Mouse (Mus musculus): ENCODE measurements at regions not wholly inside any gene's neighbourhood (a gene's known extent, or its start where the extent isn't known, plus 50 kb on each side); places are given as distances from the start of the nearest gene placed in this dataset.

- Histone ChIP-seq H3K4me3 (ENCODE audit: low read depth, low read length) (no peak overlapping the region), H3K36me3 (ENCODE audit: insufficient read depth) (no peaks in the 10 kb centered on the region), H3K4me2 (no peak overlapping the region), H3K4me1 (ENCODE audit: insufficient read depth) (peaks cover 6% of the 10 kb centered on the region; the same call in 1 of the 2 replicates), H3K27ac (ENCODE audit: low read depth) (no peak overlapping the region), H3K9ac (no peak overlapping the region), H3K9me3 (ENCODE audit: low read depth, low read length) (no peaks in the 10 kb centered on the region), H3K27me3 (ENCODE audit: insufficient read depth, low read length) (no peaks in the 10 kb centered on the region)
- ATAC-seq (ENCODE audit: insufficient read depth) (peak; percentile 74; the same call in 1 of the 2 replicates), DNase-seq (peak; percentile 84)
- TF ChIP-seq CTCF (IDR thresholded peaks at IDR 0.05; ENCODE audit: low read depth) = no peak
- WGBS = 47% methylated on average over 15 of the region's 15 CpGs
Measured at GRCm38 (mm10) chr14:46240046-46240800, 139.0 kb upstream of the Gm15217 start.

DNA sequence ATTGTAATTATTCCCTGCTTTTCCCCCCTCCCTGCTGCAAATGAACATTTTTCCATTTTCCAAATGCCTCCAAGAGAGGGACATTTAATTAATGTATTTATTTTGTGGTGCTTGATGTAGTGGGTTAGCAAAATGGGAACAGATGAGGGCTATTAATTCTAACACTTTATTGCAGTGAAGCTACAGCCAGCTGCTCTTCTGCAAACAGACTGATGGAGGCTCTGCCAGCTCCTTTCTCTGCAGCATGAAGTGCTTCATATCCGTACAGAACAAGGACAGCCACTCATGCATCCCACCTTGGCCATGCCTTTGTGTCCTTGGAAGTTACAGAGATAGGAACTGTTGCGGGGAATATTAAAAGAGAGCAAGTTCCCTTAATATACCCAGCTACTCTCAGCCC, 138.3 kb upstream of the Gm15217 start:
- no peak for ATAC-seq (ENCODE audit: insufficient read depth)
- WGBS = 50% methylated on average over 2 of the region's 2 CpGs
- no peak overlapping the region for H3K27ac ChIP-seq (ENCODE audit: low read depth)

GRCm38 (mm10) chr14:46247491-46248484, 131.4 kb upstream of the Gm15217 start:
- Histone ChIP-seq H3K9me3 (ENCODE audit: low read depth, low read length) (no peaks in the 10 kb centered on the region), H3K27me3 (ENCODE audit: insufficient read depth, low read length) (no peaks in the 10 kb centered on the region), H3K9ac (no peak overlapping the region), H3K36me3 (ENCODE audit: insufficient read depth) (no peaks in the 10 kb centered on the region), H3K4me2 (no peak overlapping the region), H3K27ac (ENCODE audit: low read depth) (no peak overlapping the region), H3K4me1 (ENCODE audit: insufficient read depth) (no peaks in the 10 kb centered on the region), H3K4me3 (ENCODE audit: low read depth, low read length) (no peak overlapping the region)
- no peak for TF ChIP-seq CTCF (IDR thresholded peaks at IDR 0.05; ENCODE audit: low read depth)
- ATAC-seq (ENCODE audit: insufficient read depth) (no peak), DNase-seq (peak; percentile 47)
- 64% methylated on average over 16 of the region's 16 CpGs for WGBS

More for the DNA sequence above, 138.3 kb upstream of the Gm15217 start:
- Histone ChIP-seq H3K4me1 (ENCODE audit: insufficient read depth) (peaks cover 6% of the 10 kb centered on the region; the same call in 1 of the 2 replicates), H3K36me3 (ENCODE audit: insufficient read depth) (no peaks in the 10 kb centered on the region), H3K4me3 (ENCODE audit: low read depth, low read length) (no peak overlapping the region), H3K4me2 (no peak overlapping the region), H3K9me3 (ENCODE audit: low read depth, low read length) (no peaks in the 10 kb centered on the region), H3K9ac (no peak overlapping the region), H3K27me3 (ENCODE audit: insufficient read depth, low read length) (no peaks in the 10 kb centered on the region)
- no peak for TF ChIP-seq CTCF (IDR thresholded peaks at IDR 0.05; ENCODE audit: low read depth)
- no peak for DNase-seq

DNA sequence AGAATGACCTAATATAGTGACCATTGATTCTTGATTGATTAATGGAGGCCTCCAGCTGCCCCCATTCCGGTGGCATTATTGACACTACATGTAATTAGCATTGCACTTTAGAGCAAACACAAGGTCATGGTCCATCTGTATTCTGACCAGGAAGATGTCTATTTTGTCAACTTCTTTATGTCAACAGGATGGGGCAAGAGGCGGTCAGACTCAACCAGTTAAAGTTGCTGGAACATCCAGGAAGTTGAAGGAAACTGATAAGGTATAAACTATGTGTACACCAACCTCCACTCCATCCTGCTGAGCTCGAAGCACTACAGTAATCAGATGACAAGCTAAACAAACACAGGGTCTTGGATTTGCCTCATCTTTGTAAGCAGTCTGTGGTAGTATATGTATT, 130.1 kb upstream of the Gm15217 start:
- 31% methylated on average over 3 of the region's 3 CpGs for WGBS
- Histone ChIP-seq H3K27me3 (ENCODE audit: insufficient read depth, low read length) (no peaks in the 10 kb centered on the region), H3K4me2 (no peak overlapping the region), H3K36me3 (ENCODE audit: insufficient read depth) (no peaks in the 10 kb centered on the region), H3K4me1 (ENCODE audit: insufficient read depth) (no peaks in the 10 kb centered on the region), H3K9ac (no peak overlapping the region), H3K27ac (ENCODE audit: low read depth) (no peak overlapping the region), H3K9me3 (ENCODE audit: low read depth, low read length) (no peaks in the 10 kb centered on the region), H3K4me3 (ENCODE audit: low read depth, low read length) (no peak overlapping the region)
- DNase-seq (no peak), ATAC-seq (ENCODE audit: insufficient read depth) (no peak)
- TF ChIP-seq CTCF (IDR thresholded peaks at IDR 0.05; ENCODE audit: low read depth) = no peak

DNA sequence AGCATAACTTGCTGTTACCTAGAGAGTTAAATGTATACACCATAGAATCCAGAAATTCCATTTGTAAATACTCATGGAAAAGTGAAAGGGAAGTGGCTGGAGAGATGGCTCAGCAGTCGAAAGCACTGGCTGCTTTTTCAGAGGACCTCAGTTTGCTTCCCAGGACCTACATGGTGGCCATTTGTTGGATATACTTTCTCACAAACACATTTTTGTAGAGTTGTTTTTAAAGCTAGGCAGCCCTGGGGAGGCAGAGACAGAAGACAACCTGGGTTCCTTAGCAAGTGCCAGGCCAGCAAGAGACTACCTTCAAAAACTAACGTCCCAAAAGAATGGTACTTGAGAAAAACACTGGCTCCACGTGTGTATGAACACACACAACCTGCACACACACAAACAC, 124.0 kb upstream of the Gm15217 start:
- Histone ChIP-seq H3K9ac (no peak overlapping the region), H3K27me3 (ENCODE audit: insufficient read depth, low read length) (no peaks in the 10 kb centered on the region), H3K9me3 (ENCODE audit: low read depth, low read length) (no peaks in the 10 kb centered on the region), H3K4me2 (no peak overlapping the region), H3K27ac (ENCODE audit: low read depth) (no peak overlapping the region), H3K4me1 (ENCODE audit: insufficient read depth) (peaks cover 10% of the 10 kb centered on the region; the same call in 1 of the 2 replicates), H3K36me3 (ENCODE audit: insufficient read depth) (no peaks in the 10 kb centered on the region), H3K4me3 (ENCODE audit: low read depth, low read length) (no peak overlapping the region)
- ATAC-seq (ENCODE audit: insufficient read depth) (no peak), DNase-seq (no peak)
- TF ChIP-seq CTCF (IDR thresholded peaks at IDR 0.05; ENCODE audit: low read depth) = no peak
- WGBS = 55% methylated on average over 3 of the region's 3 CpGs

GRCm38 (mm10) chr14:46256336-46256735, 122.9 kb upstream of the Gm15217 start:
- Histone ChIP-seq H3K4me3 (ENCODE audit: low read depth, low read length) (no peak overlapping the region), H3K9ac (no peak overlapping the region), H3K27me3 (ENCODE audit: insufficient read depth, low read length) (no peaks in the 10 kb centered on the region), H3K36me3 (ENCODE audit: insufficient read depth) (no peaks in the 10 kb centered on the region), H3K27ac (ENCODE audit: low read depth) (no peak overlapping the region), H3K4me1 (ENCODE audit: insufficient read depth) (peaks cover 10% of the 10 kb centered on the region; the same call in 1 of the 2 replicates), H3K9me3 (ENCODE audit: low read depth, low read length) (no peaks in the 10 kb centered on the region), H3K4me2 (no peak overlapping the region)
- DNase-seq = peak; percentile 30
- no peak for TF ChIP-seq CTCF (IDR thresholded peaks at IDR 0.05; ENCODE audit: low read depth)
- 21% methylated on average over 1 of the region's 1 CpGs for WGBS
- ATAC-seq (ENCODE audit: insufficient read depth) = peak; percentile 41; the same call in 1 of the 2 replicates

DNA sequence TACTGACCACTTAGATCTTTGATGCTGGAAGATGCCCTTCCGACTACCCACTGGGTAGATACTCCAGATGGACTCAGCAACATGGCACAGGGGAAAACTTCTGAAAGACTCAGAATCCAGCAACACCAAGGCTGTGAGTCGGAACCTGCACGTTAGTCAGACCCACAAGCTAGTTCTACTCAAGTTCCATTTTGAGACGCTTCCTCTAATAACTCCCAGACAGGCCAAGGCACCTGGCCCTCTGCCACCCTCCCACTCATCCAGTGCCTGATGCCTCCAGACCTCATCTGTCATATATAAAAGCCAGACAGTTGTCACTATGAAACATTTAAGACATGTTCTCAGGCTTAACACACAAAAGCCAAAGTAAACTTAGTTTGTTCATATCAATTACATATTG, 121.9 kb upstream of the Gm15217 start:
- H3K9ac ChIP-seq = no peak overlapping the region
- H3K4me2 ChIP-seq = no peak overlapping the region
- H3K27ac ChIP-seq (ENCODE audit: low read depth) = no peak overlapping the region
- DNase-seq (peak; percentile 37), ATAC-seq (ENCODE audit: insufficient read depth) (no peak)
- H3K9me3 ChIP-seq (ENCODE audit: low read depth, low read length) = no peaks in the 10 kb centered on the region
- 56% methylated on average over 4 of the region's 4 CpGs for WGBS
- no peaks in the 10 kb centered on the region for H3K27me3 ChIP-seq (ENCODE audit: insufficient read depth, low read length)
- TF ChIP-seq CTCF (IDR thresholded peaks at IDR 0.05; ENCODE audit: low read depth) = no peak
- H3K36me3 ChIP-seq (ENCODE audit: insufficient read depth) = no peaks in the 10 kb centered on the region
- peaks cover 10% of the 10 kb centered on the region; the same call in 1 of the 2 replicates for H3K4me1 ChIP-seq (ENCODE audit: insufficient read depth)
- no peak overlapping the region for H3K4me3 ChIP-seq (ENCODE audit: low read depth, low read length)

Data from lung, embryonic 14.5 days (tissue).